Mouse (Mus musculus) WW6 (cell line): Measurements from ENCODE around the gene Ubr2.

Experiments
- DNase-seq: peaks from one replicate; pipeline ENCODE4 v3.0.0-alpha.2; 2013; ENCODE audit warnings: low read depth, low spot score

The Ubr2 gene

DNA sequence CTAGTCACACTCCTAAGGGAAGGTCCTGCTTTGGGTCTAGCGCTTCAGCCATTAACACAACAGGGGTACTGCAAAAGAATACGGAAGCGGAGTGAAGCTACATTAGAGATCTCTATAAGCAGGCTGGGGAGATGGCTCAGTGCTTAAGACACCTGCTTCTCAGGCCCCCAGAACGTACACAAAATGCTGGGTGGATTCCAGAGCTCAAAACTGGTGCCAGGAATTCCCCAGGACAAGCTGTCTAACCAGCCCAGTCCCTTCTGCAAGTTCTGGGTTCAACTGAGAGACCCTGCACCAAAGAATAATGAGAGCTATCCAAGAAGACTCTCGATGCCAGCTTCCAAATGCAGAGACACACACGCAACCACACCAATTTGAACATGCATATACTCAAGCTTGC, 128.6 kb downstream of the Ubr2 start:
- no peak for DNase-seq

DNA sequence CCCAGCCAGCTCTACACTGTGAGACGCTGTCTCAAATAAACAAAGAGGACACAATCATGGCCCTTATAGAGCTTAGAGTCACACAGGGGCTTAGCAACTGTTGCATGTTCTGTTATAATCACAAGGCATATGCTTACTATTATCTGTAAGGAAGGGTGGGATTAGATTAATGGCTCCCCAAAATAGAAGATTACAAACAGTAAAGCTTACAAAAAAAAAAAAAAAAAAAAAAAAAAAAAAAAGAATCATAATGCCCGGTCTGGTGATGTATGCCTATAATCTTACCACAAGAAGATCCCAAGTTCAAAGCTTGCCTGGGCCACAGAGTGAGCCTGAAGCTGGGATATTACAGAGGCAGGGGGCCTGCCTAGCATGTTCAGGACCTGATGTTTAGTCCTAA, 130.0 kb downstream of the Ubr2 start:
- DNase-seq, result no peak

GRCm38 (mm10) chr17:46879841-46880311, 130.5 kb downstream of the Ubr2 start:
- DNase-seq, result no peak
